Mouse (Mus musculus): ENCODE measurements around the gene Retreg1.

The Retreg1 gene

GRCm38 (mm10) chr15:25884416-25884958 is 41.5 kb downstream of the Retreg1 start:
- DNase-seq, result no peak

DNA sequence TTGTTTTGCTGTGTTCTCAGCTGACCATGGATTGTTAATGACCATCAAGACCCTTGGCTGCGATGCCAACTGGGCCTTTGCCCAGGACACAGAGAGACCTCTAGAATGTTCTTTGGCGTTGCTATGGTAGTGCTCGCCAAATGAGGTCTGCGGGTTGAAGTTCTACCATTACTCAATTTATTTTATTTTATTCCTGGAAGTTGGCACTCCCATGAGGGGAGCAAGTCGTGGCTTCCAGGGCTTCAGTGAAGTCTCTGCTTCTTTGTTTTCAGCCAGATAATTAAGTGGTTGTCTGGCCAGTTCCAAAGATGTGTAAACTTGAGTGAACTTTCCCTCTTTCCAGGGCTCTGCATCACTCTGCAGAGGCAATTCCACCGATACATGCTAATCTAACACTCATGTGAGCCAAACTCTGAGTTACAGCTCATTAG is 43.6 kb downstream of the Retreg1 start:
- DNase-seq, result peak; percentile 38

- DNase-seq, result no peak
Observed at GRCm38 (mm10) chr15:25889927-25890326, 46.9 kb downstream of the Retreg1 start.

GRCm38 (mm10) chr15:25891556-25891955 is 48.6 kb downstream of the Retreg1 start:
- DNase-seq, result no peak

DNA sequence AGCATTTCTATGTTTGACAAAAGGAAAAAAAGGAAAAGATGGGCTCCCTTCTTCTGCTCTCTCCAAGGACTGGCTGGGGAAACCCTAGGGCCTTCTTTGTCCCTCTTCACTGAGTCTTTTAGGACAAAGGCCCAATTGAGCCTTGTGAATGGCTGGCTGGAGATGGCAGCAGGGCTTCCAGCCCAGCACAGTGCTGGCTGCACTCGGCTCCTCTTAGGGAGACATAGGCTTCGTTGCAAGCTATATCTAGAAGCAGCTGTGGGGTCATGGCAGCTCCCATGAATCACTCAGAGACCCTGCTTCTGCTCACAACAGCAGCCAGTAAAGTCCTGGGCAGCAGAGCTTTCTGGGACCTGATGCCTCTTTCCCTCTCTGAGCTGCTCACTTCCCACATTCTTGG is 50.3 kb downstream of the Retreg1 start:
- DNase-seq, result no peak

DNA sequence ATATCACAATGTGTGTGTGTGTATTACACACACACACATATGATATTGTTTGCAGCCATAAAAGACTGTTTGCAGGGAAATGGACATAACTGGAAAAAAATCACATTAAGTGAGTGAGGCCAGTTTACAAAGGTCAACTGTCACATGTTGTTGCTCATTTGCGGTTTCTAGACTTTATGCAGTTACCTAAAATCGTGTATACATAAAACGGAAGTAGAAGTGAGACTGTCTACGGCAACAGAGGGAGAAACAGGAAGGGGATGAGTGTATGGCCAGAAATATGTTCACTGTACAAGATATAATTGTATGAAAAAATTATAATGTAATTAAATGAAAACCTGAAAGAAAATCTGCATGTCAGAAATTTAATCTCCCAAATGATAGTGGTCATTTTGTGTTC is 53.8 kb downstream of the Retreg1 start:
- no peak for DNase-seq

GRCm38 (mm10) chr15:25897617-25898016 is 54.6 kb downstream of the Retreg1 start:
- DNase-seq, result no peak

DNA sequence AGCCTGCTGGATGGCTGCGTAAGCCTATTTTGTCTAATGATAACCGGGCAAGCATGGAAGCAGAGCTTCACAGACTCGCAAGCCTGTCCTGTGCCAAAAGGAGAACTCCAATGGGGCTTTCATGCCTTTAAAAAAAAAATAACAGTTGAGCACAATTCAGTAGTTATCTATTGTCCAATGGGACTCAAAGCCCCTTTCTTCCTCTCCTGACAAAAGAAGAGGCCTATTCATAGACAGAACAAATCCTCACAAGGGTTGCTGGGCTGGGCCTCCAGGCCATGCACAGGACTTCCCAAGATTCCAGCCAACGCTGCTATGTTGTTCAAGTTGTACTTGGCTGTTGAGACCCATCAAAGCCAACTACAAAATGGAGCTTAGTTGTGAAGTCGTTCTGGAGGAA is 56.0 kb downstream of the Retreg1 start:
- DNase-seq, result no peak

DNA sequence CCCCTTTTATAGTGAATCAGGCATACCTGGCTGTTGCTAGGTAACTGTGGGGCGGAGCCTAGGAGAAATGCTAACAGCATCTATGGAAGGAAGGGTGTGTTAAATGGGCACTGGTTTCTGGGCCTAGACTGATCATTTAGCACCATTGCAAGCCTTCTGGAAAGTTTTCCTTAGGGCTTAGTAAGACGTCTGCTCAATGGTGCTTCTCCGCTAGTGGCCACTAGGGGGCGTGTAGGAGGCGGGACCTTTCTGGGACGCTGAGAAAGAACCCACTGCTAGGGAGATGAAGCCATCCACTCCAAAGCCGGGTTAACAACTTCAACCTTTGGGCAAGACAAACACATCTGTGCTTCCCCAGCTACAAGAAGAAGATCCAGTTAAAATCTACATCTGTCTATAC is 57.6 kb downstream of the Retreg1 start:
- peak; percentile 64 for DNase-seq

DNA sequence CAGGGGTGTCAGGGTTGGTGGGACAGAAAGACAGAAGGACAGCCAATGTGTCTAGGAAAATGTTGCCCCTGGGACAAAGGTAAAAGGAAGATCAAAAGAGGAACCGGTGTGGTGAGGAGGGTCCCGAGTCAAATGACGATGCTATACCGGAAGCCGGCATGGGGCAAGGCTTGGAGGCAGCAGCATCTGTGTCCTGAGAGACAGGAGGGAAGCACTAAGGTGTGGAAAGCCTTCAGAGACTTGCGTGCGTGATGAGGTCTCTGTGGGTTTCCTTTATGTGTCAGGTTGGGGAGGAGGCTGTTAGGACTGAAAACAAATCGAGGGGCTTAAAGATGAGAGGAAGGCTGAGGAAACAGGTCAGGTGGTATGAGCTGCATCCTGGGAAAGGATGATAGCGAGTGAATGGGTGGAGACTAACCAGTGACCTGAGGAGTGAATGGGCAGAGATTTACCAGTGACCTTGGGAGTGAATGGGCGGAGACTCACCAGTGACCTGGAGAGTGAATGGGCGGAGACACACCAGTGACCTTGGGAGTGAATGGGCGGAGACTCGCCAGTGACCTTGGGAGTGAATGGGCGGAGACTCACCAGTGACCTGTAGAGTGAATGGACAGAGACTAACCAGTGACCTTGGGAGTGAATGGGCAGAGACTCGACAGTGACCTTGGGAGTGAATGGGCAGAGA is 60.1 kb downstream of the Retreg1 start:
- no peak for DNase-seq

GRCm38 (mm10) chr15:25904435-25905021 is 61.5 kb downstream of the Retreg1 start:
- DNase-seq, result peak; percentile 33

DNA sequence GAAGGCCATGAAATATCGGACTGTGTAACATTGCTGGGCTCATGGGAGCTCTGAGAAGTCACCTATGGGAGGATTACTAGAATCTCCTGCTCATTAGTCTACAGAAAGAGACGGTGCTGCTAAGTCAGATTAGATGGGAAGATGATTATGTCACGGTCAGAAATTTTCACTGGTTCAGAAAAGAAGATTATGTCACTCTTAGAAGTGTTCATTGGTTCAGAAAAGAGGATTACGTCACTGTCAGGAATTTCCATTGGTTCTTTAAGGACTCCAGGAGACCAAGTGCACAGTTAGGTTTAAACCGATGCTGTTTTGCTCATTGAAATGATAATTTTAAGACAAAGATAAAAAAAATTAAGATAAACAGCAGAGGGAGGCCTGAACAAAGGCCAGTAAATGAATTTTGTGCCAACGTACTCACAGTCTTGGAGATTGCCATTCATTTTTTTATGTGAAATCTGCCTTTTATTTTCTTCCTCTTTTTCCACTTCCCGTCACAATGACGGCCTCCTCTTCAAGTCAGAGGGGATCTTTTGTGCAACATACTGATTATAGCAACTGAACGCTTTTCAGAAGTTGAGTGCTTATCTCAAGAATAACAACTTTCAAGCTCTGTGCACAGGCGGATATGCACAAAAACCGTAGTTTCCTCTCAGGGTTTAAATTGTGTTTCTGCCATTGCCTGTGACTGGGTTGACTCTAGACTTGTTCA is 67.0 kb downstream of the Retreg1 start:
- no peak for DNase-seq

DNA sequence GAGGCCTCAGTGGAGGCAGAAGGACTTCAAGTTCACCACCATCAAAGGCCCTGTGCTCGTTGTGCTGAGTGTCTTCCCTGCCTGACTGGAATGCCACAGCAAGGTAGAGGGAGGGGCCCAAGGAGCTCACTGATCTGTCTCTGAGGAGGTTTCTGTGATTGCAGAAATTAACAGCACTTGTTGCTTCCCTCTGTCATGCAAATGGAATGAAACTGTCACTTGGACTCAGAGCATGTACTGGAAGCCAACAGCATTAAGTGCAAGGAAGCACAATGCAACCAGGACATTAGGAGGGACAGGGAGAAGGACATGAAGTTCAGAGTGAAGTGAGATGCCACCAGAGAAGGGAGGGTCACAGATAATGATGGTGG is 67.5 kb downstream of the Retreg1 start:
- no peak for DNase-seq

GRCm38 (mm10) chr15:25910924-25911323 is 67.9 kb downstream of the Retreg1 start:
- no peak for DNase-seq

DNA sequence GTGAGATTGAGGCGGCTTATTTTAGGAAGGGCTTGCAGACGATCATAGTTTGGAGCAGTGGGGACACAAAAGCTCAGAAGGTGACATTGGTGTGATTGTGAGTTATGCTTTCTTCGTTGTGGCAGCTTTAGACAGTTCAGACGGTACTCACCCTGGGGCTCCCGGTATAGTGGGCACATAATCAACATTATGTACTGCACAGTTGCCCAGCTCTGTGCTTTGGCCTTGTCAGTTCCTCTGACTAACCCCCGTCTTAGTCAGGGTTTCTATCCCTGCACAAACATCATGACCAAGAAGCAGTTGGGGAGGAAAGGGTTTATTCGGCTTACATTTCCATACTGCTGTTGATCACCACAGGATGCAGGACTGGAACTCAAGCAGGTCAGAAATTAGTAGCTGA is 69.9 kb downstream of the Retreg1 start:
- DNase-seq, result no peak

- no peak for DNase-seq
Observed at GRCm38 (mm10) chr15:25913659-25914058, 70.7 kb downstream of the Retreg1 start.

- no peak for DNase-seq
Observed at GRCm38 (mm10) chr15:25914160-25914559, 71.2 kb downstream of the Retreg1 start.

DNA sequence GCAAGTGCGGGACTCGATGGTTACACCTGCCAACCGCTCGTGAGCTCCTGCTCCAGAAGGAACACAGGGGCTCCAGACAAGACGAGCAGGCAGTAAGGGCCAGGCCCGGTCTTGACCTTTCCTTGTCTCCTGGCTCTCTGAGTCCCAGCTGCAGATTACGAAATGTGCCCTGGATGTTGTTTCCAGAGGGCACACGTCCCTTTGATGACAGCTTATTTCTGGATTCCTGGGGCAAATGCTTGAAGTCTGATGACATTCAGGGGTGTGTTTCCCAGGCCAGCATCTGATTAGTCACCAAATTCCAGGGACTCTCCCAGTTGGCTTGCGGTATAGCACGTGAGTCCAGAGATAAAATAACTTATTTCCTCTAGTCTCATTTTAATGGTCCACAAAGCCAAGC is 72.0 kb downstream of the Retreg1 start:
- DNase-seq, result no peak

- no peak for DNase-seq
Observed at GRCm38 (mm10) chr15:25915574-25916205, 72.7 kb downstream of the Retreg1 start.

DNA sequence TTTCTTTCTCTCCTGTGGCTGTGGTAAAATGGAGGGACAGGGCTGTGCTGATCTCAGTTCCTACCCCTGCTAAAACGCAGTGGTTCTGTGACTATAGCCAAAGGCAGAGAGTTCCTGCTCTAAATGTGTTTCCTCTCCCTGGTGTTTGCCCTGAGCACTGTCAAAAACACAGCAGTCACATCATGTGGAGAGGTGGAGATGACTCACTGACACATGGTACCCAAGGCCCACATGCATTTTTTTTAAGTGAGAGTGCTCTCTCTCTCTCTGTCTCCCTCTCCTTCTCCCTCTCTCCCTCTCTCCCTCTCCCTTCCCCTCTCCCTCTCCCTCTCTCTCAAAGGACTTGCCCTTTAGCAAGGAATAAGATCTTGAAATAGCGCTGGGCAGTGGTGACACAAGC is 73.3 kb downstream of the Retreg1 start:
- DNase-seq, result no peak

GRCm38 (mm10) chr15:25918641-25919040 is 75.7 kb downstream of the Retreg1 start:
- no peak for DNase-seq

- no peak for DNase-seq
Observed at GRCm38 (mm10) chr15:25919995-25920394, 77.0 kb downstream of the Retreg1 start.

- DNase-seq, result no peak
Observed at GRCm38 (mm10) chr15:25920886-25921285, 77.9 kb downstream of the Retreg1 start.

DNA sequence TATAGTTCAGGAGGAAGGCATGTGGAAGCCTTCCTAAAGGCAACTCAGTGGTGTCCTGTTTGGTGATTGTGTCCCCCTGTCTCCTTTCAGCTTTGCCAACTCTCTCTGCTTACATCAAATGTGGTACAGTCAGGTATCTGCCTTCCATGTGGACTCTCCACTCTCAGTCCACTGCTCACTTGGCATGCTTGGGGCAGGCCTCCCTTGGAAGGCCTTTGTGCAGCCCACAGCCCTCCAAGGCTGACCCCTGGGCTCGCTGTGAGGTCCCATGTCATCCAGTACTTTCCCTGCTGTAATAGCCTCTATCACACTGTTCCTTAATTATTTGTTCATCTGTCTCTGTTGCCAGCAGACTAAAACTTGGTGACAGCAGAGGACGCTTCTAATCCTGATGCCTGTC is 79.0 kb downstream of the Retreg1 start:
- no peak for DNase-seq
